Mouse (Mus musculus) thymus, adult 2 months (tissue): ENCODE results near the gene Pianp. TPM values are rescaled to one million over a fixed set of nuclear protein-coding genes. Genes with fewer than 3 reads are reported as not detected.
"Not testable (repeated sequence)": the region's sequence is repeated elsewhere in the genome, so short reads cannot be mapped to it uniquely, and the experiment has no call there.

Source experiments
- DNase-seq: peaks from one replicate; pipeline ENCODE4 v3.0.0; 2021
- H3K27ac ChIP-seq: fragments of 200-500 bp; 2 replicates; pipeline ENCODE4 v1.5.1; 2012; ENCODE audit warnings: low read length, control low read depth; ENCODE audit not compliant: control insufficient read depth, insufficient read depth
- H3K27me3 ChIP-seq: fragments of 200-500 bp; 2 replicates; pipeline ENCODE4 v1.6.1; 2012; ENCODE audit warnings: mild to moderate bottlenecking, low read length, moderate library complexity, mixed read lengths; ENCODE audit not compliant: control insufficient read depth, insufficient read depth
- H3K36me3 ChIP-seq: fragments of 200-500 bp; 2 replicates; pipeline ENCODE4 v1.6.1; 2012; ENCODE audit warnings: mild to moderate bottlenecking, low read length, moderate library complexity; ENCODE audit not compliant: control insufficient read depth, insufficient read depth
- H3K4me1 ChIP-seq: fragments of 200-500 bp; replicated peaks from 2 replicates; pipeline ENCODE4 v1.6.1; 2012; ENCODE audit warnings: low read length; ENCODE audit not compliant: control insufficient read depth, insufficient read depth
- H3K4me3 ChIP-seq: fragments of 200-500 bp; 2 replicates; pipeline ENCODE4 v1.5.1; 2012; ENCODE audit warnings: mild to moderate bottlenecking, low read length, control low read depth, moderate library complexity; ENCODE audit not compliant: control insufficient read depth, insufficient read depth
- CTCF ChIP-seq: fragments of 200-500 bp; IDR thresholded peaks from 2 replicates; pipeline ENCODE4 v1.5.1; 2012; ENCODE audit warnings: mild to moderate bottlenecking, control low read depth, low read length, moderate library complexity, borderline replicate concordance; ENCODE audit not compliant: control insufficient read depth, poor library complexity, insufficient read depth; ENCODE audit errors: extremely low read depth
- POLR2A ChIP-seq: fragments of 200-500 bp; IDR thresholded peaks from 2 replicates; pipeline ENCODE4 v1.6.1; 2012; ENCODE audit warnings: mild to moderate bottlenecking, low read length, control low read depth, moderate library complexity; ENCODE audit not compliant: control insufficient read depth, poor library complexity, insufficient read depth; ENCODE audit errors: extremely low read depth
- WGBS: fragments of 180-500 bp; shearing (Covaris S2); methylation state at CpG from one replicate; pipeline ENCODE4 v1.1.7; 2018; 5-methylcytosine and 5-hydroxymethylcytosine counted together
- polyA plus RNA-seq: library from polyadenylated mRNA; depleted of rRNA; stranded (reverse); fragments of >200 nt; gene quantifications from 2 replicates; pipeline ENCODE4 v1.2.3, GENCODE M21; 2012

The Pianp gene
- polyA plus RNA-seq, 1 experiment = 5.5 TPM

DNA sequence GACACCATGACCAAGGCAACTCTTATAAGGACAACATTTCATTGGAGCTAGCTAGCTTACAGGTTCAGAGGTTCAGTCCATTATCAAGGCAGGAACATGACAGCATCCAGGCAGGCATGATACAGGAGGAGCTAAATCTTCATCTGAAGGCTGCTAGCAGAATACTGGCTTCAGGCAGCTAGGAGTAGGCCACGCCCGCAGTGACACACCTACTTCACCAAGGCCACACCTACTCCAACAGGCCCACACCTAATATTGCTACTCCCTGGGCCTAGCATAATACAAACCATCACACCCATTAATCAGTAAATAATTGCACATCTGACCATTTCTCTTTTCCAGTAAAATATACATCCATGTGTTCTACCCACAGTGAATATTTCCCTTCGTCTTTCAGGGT is 21.2 kb downstream of the Pianp start:
- H3K4me3 ChIP-seq = no peak overlapping the region
- H3K36me3 ChIP-seq = peaks cover 41% of the 10 kb centered on the region
- TF ChIP-seq POLR2A (no peak), CTCF (no peak)
- WGBS = 98% methylated on average over 3 of the region's 3 CpGs
- no peak overlapping the region for H3K27ac ChIP-seq
- no peaks in the 10 kb centered on the region for H3K4me1 ChIP-seq
- H3K27me3 ChIP-seq = no peaks in the 10 kb centered on the region
- no peak for DNase-seq

DNA sequence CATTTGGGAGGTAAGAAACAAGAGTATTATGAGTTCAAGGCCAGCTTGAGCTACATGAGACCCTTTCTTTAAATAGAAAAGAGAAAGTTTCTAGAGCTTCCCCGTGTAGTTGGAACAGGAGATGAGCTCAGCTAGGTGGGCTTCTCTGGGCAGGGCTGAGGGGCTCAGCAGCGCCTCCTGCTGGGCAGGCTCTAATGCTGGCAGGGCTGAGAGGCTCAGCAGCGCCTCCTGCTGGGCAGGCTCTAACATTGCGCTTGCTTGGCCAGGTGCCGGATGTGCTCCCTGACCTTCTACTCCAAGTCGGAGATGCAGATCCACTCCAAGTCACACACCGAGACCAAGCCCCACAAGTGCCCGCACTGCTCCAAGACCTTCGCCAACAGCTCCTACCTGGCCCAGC is 34.0 kb downstream of the Pianp start:
- not testable (repeated sequence) for H3K4me1 ChIP-seq, H3K4me3 ChIP-seq, H3K27me3 ChIP-seq, H3K27ac ChIP-seq
- peak; percentile 99 for TF ChIP-seq CTCF
- peaks cover 61% of the 10 kb centered on the region for H3K36me3 ChIP-seq
- DNase-seq = peak; percentile 54
- WGBS = 48% methylated on average over 7 of the region's 9 CpGs

GRCm38 (mm10) chr6:125031604-125032003 is 35.1 kb downstream of the Pianp start:
- H3K4me3 ChIP-seq = no peak overlapping the region
- TF ChIP-seq CTCF = no peak
- no peak for TF ChIP-seq POLR2A
- peaks cover 63% of the 10 kb centered on the region for H3K36me3 ChIP-seq
- no peak for DNase-seq
- H3K4me1 ChIP-seq = no peaks in the 10 kb centered on the region
- no peak overlapping the region for H3K27ac ChIP-seq
- no peaks in the 10 kb centered on the region for H3K27me3 ChIP-seq
- WGBS = 92% methylated on average over 16 of the region's 16 CpGs

DNA sequence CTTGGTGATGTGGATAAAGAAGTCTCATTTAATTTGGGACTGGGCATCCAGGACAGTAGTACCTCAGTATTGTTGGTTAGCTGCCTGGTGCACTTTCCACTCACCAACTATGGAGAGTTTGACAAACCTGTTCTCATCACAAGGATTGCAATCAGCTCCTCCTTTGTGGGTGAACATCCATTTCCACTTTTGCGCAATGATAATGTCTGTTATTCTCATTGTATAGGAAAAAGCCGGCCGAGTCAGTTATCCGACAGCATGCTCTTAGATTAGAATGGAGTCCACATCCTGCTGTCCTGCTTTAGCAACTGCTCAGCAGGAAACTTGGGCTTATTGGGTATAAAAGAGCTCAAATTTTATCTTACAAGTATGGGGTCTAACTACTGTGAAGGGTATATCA is 42.2 kb downstream of the Pianp start:
- 97% methylated on average over 4 of the region's 4 CpGs for WGBS

DNA sequence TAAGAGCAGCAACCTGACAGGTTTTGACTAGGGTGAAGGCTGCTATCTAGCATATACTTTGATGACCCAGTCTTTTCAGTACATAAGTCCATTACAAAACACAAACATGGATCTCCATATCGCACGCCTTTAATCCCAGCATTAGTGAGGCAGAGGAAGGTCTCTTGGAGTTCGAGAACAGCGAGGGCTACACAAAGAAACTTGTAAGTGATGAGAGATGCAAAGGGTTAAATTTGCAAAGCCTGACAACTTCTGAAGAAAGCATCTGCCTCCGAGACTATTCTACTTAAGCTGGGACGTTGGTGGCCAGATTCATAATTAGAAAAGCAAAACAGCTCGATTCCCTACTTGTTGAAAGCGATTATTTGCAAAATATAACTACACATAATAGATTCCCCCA is 42.6 kb downstream of the Pianp start:
- Histone ChIP-seq H3K4me1 (peaks cover 5% of the 10 kb centered on the region; the same call in 1 of the 2 replicates), H3K27ac (no peak overlapping the region; the same call in 1 of the 2 replicates), H3K4me3 (no peak overlapping the region), H3K27me3 (no peaks in the 10 kb centered on the region), H3K36me3 (peaks cover 29% of the 10 kb centered on the region)
- peak; percentile 44 for DNase-seq
- TF ChIP-seq POLR2A (no peak), CTCF (no peak)
- WGBS = 15% methylated on average over 8 of the region's 8 CpGs

More for the DNA sequence above, 42.2 kb downstream of the Pianp start:
- Histone ChIP-seq H3K27ac (no peak overlapping the region), H3K27me3 (no peaks in the 10 kb centered on the region), H3K4me1 (peaks cover 5% of the 10 kb centered on the region; the same call in 1 of the 2 replicates), H3K36me3 (peaks cover 29% of the 10 kb centered on the region), H3K4me3 (no peak overlapping the region)
- TF ChIP-seq CTCF (no peak), POLR2A (no peak)
- DNase-seq = no peak

DNA sequence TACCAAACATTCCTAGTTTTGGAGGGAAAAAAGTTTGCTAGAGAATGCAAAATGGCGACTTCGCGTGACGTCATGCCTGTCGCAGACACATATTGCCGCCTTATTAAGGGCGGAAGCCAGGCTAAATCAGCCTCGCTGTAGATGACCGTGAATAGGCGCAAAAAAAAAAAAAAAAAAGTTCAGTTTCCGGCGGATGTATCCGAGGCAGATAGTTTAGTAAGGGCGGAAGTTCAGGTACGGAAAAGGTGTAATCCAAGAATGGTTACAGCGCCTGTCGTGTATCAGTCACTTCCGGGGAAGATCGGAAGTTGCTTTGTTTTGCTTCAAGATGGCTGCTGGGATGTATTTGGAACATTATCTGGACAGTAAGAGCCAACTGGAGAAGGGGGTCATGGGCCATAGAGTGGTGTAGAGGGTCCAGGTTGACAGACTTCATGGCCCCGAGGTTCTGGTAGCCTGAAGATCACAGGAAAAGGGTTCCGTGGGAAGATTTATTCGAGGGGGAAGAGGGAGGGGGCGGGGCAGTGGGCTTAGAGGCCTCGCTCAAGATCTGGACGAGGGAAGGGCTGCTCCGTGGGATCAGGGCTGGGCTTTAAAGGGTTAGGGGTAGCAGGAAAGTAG is 43.1 kb downstream of the Pianp start, which contains the start of gene Ing4:
Gene Ing4 (plus strand): TSS at position 228 of the 621 bp plus-strand sequence.
- under 1% methylated on average over 26 of the region's 26 CpGs for WGBS
- H3K36me3 ChIP-seq = peaks cover 31% of the 10 kb centered on the region
- no peaks in the 10 kb centered on the region for H3K27me3 ChIP-seq
- TF ChIP-seq CTCF = no peak
- TF ChIP-seq POLR2A = no peak
- H3K4me1 ChIP-seq = peaks cover 5% of the 10 kb centered on the region; the same call in 1 of the 2 replicates
- peak within 1 kb of the TSS; percentile 9 for H3K27ac ChIP-seq
- peak within 1 kb of the TSS; percentile 74 for H3K4me3 ChIP-seq
- DNase-seq = peak; percentile 87

- TF ChIP-seq POLR2A = no peak
- TF ChIP-seq CTCF = no peak
- Histone ChIP-seq H3K27ac (no peak overlapping the region), H3K4me1 (peaks cover 5% of the 10 kb centered on the region; the same call in 1 of the 2 replicates), H3K4me3 (peak overlapping the region; percentile 74), H3K36me3 (peaks cover 30% of the 10 kb centered on the region), H3K27me3 (no peaks in the 10 kb centered on the region)
- 4% methylated on average over 7 of the region's 7 CpGs for WGBS
- no peak for DNase-seq
Measured at GRCm38 (mm10) chr6:125040221-125040620, 43.7 kb downstream of the Pianp start.

DNA sequence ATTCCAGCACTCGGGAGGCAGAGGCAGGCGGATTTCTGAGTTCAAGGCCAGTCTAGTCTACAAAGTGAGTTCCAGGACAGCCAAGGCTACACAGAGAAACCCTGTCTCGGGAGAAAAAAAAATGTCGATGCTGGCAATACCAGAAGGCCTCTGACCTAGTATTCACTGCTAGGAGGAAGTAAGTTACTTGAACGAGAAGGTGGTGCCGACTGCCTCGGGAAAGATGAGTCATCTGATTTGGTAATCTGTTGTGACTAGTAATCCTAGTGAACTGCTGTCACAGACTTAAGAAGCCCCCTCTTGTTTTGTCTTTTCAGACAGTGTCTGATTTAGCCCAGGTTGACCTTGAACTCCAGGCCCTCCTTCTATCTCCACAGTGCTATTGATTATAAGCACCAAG is 44.6 kb downstream of the Pianp start:
- peaks cover 5% of the 10 kb centered on the region; the same call in 1 of the 2 replicates for H3K4me1 ChIP-seq
- no peak for DNase-seq
- TF ChIP-seq POLR2A (no peak), CTCF (no peak)
- no peaks in the 10 kb centered on the region for H3K27me3 ChIP-seq
- 46% methylated on average over 7 of the region's 7 CpGs for WGBS
- no peak overlapping the region for H3K4me3 ChIP-seq
- no peak overlapping the region for H3K27ac ChIP-seq
- peaks cover 25% of the 10 kb centered on the region for H3K36me3 ChIP-seq
